Mouse (Mus musculus) midbrain, embryonic 12.5 days (tissue): ENCODE data around the gene Prss46. TPM values are rescaled to one million over a fixed set of nuclear protein-coding genes. Genes with fewer than 3 reads are reported as not detected.

ENCODE experiments used
- ATAC-seq: fragments of 200-750 bp; cut with Nextera tagmentation; 2 replicates; pipeline ENCODE4 v1.8.0; 2017; ENCODE audit warnings: low read depth, moderate TSS enrichment, moderate library complexity; ENCODE audit not compliant: low FRiP score
- H3K27ac ChIP-seq: fragments of 300-500 bp; sonication (generic); replicated peaks from 2 replicates; pipeline ENCODE4 v1.5.1; 2016; ENCODE audit warnings: mild to moderate bottlenecking
- H3K27me3 ChIP-seq: fragments of 300-500 bp; sonication (generic); 2 replicates; pipeline ENCODE4 v1.6.1; 2016; ENCODE audit warnings: mild to moderate bottlenecking
- H3K36me3 ChIP-seq: fragments of 300-500 bp; sonication (generic); 2 replicates; pipeline ENCODE4 v1.6.1; 2016
- H3K4me1 ChIP-seq: fragments of 300-500 bp; sonication (generic); 2 replicates; pipeline ENCODE4 v1.6.1; 2016
- H3K4me2 ChIP-seq: fragments of 300-500 bp; sonication (generic); replicated peaks from 2 replicates; pipeline ENCODE4 v1.6.1; 2016; ENCODE audit warnings: mild to moderate bottlenecking, moderate library complexity
- H3K4me3 ChIP-seq: fragments of 300-500 bp; sonication (generic); 2 replicates; pipeline ENCODE4 v1.5.1; 2016; ENCODE audit warnings: mild to moderate bottlenecking
- H3K9ac ChIP-seq: fragments of 300-500 bp; sonication (generic); replicated peaks from 2 replicates; pipeline ENCODE4 v1.6.1; 2016; ENCODE audit warnings: mild to moderate bottlenecking, moderate library complexity
- H3K9me3 ChIP-seq: fragments of 300-500 bp; sonication (generic); 2 replicates; pipeline ENCODE4 v1.6.1; 2016; ENCODE audit warnings: mild to moderate bottlenecking
- WGBS: fragments of 180-500 bp; shearing (Covaris S2); methylation state at CpG from one replicate; pipeline ENCODE4 v1.1.7; 2016; 5-methylcytosine and 5-hydroxymethylcytosine counted together
- polyA plus RNA-seq: library from polyadenylated mRNA; unstranded; fragments of >200 nt; fragmentation: Nextera tagmentation; extraction: Ambion mirVana; gene quantifications from 2 replicates; pipeline ENCODE4 v1.2.1, GENCODE M21; 2016

The Prss46 gene
- polyA plus RNA-seq, 1 experiment from 2014 or later: not detected

DNA sequence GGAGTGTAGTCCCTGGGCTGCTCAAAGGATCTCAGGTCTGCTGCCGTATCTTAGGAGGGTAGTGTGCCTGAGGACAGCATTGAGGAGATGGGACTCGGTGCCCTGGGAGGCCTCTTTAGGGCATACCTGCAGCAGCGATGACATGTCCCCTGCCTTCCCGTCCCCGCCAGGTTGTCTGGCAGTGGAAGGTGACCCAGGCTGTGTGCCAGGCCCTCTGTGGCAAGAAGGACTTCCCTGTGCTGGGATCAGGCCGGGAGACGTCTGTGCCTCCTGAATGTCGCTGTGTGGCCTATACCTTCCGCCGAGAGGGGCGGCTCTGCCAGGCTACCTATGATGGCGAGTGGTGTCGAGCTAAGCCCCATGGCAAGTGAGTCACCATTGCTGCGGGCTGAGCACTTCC is 44.6 kb downstream of the Prss46 start:
- no peak overlapping the region for H3K4me3 ChIP-seq
- H3K27ac ChIP-seq: no peak overlapping the region
- ATAC-seq: no peak
- 90% methylated on average over 14 of the region's 14 CpGs for WGBS
- H3K9ac ChIP-seq: no peak overlapping the region
- H3K9me3 ChIP-seq: no peaks in the 10 kb centered on the region
- H3K27me3 ChIP-seq: peaks cover 5% of the 10 kb centered on the region; the same call in 1 of the 2 replicates
- H3K36me3 ChIP-seq: no peaks in the 10 kb centered on the region
- no peak overlapping the region for H3K4me2 ChIP-seq
- 0 out of 2 replicates have a peak, but pooled peaks cover 5% of the 10 kb centered on the region for H3K4me1 ChIP-seq

DNA sequence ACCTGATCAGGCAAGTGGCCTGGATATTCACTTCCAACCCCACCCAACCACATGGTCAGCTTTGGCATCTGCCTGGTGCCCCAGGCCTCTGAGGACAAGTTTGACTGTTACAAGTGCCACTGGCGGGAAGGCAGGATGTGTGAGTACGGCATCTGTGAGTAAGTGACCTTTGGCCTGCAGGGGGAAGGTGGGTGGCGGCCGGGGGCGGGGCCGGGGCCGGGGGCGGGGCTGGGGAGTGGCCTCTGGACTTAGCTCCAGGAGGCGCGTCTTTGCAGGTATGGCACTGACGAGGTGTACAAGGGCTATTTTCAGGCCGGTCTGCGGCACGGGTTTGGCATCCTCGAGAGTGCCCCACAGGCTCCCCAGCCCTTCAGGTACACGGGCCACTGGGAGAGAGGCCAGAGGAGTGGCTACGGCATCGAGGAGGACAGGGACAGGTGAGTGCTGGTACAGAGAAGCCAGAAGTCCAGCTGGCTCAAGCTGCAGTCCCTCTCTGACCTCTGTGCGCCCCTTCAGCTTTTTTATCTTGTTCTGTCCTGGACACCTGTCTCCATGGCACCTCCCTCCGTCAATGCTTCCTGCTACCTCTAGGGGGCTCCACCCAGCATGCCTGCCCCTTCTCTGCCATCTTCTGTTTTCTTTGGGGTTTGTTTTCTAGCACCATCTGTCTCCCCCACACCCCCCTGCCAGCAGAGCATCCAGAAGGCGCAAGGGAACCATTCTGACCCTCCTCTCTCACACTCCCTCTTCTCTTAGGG is 45.9 kb downstream of the Prss46 start:
- no peak overlapping the region for H3K4me3 ChIP-seq
- no peak for ATAC-seq
- H3K9ac ChIP-seq: no peak overlapping the region
- no peak overlapping the region for H3K4me2 ChIP-seq
- H3K4me1 ChIP-seq: 0 out of 2 replicates have a peak, but pooled peaks cover 5% of the 10 kb centered on the region
- H3K9me3 ChIP-seq: no peaks in the 10 kb centered on the region
- peaks cover 6% of the 10 kb centered on the region for H3K27me3 ChIP-seq
- no peak overlapping the region for H3K27ac ChIP-seq
- no peaks in the 10 kb centered on the region for H3K36me3 ChIP-seq
- 17% methylated on average over 21 of the region's 21 CpGs for WGBS

GRCm38 (mm10) chr9:110891077-110891828 is 46.9 kb downstream of the Prss46 start:
- 80% methylated on average over 12 of the region's 12 CpGs for WGBS
- ATAC-seq: no peak
- H3K9ac ChIP-seq: no peak overlapping the region
- H3K4me1 ChIP-seq: 0 out of 2 replicates have a peak, but pooled peaks cover 5% of the 10 kb centered on the region
- H3K9me3 ChIP-seq: no peaks in the 10 kb centered on the region
- no peak overlapping the region for H3K4me2 ChIP-seq
- H3K27me3 ChIP-seq: peaks cover 14% of the 10 kb centered on the region
- H3K27ac ChIP-seq: no peak overlapping the region
- H3K36me3 ChIP-seq: no peaks in the 10 kb centered on the region
- no peak overlapping the region for H3K4me3 ChIP-seq

DNA sequence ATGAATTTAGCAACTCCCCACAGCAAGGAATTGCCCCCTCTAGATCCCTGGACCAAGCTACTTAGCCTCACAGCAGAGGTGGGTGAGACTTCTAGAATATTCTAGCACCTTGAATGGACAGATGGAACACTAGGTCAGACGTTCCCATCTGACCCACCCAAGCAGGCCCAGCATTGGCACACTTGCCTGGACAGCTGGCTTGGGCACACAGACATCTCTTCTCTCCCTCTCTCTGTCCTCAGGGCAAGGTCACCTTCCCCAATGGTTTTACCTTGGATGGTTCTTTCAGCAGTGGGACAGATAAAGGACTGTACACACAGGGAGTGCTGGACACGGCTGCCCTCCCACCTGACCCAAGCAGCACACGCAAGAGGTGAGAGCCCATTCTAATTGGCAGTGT is 48.2 kb downstream of the Prss46 start:
- Histone ChIP-seq H3K9me3 (no peaks in the 10 kb centered on the region), H3K4me1 (0 out of 2 replicates have a peak, but pooled peaks cover 5% of the 10 kb centered on the region), H3K4me3 (no peak overlapping the region), H3K4me2 (no peak overlapping the region), H3K36me3 (no peaks in the 10 kb centered on the region), H3K9ac (no peak overlapping the region), H3K27me3 (peaks cover 14% of the 10 kb centered on the region), H3K27ac (no peak overlapping the region)
- 83% methylated on average over 3 of the region's 3 CpGs for WGBS
- ATAC-seq: no peak

GRCm38 (mm10) chr9:110893429-110893828 is 49.1 kb downstream of the Prss46 start:
- no peak overlapping the region for H3K9ac ChIP-seq
- WGBS: 63% methylated on average over 10 of the region's 10 CpGs
- no peaks in the 10 kb centered on the region for H3K9me3 ChIP-seq
- no peak for ATAC-seq
- H3K4me2 ChIP-seq: no peak overlapping the region
- H3K27ac ChIP-seq: no peak overlapping the region
- H3K4me1 ChIP-seq: 0 out of 2 replicates have a peak, but pooled peaks cover 5% of the 10 kb centered on the region
- peaks cover 18% of the 10 kb centered on the region for H3K27me3 ChIP-seq
- H3K36me3 ChIP-seq: no peaks in the 10 kb centered on the region
- H3K4me3 ChIP-seq: no peak overlapping the region

GRCm38 (mm10) chr9:110895507-110895906 is 51.2 kb downstream of the Prss46 start:
- Histone ChIP-seq H3K27ac (no peak overlapping the region), H3K27me3 (peaks cover 18% of the 10 kb centered on the region), H3K9ac (no peak overlapping the region), H3K4me3 (no peak overlapping the region), H3K4me2 (no peak overlapping the region), H3K9me3 (no peaks in the 10 kb centered on the region), H3K36me3 (no peaks in the 10 kb centered on the region), H3K4me1 (no peaks in the 10 kb centered on the region)
- ATAC-seq: no peak
- 61% methylated on average over 5 of the region's 5 CpGs for WGBS

DNA sequence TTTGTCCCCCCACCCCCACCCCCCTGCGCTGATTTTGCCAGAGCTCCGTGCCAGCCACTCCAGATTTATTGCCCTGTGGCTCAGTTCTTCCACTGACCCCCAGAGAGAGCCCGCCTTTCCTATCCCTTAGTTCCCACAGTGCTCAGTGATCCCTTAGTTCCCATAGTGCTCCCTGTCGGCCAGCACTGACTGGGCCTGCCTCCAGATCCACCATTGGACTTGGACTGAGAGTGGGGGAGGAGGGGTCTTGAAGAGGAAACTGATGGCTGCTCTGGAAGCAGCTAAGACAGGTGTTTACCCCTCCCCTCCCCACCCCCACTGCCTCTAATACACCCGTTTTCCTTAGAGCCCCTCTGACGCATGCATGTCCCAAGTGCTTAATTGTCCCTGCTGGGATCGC is 51.7 kb downstream of the Prss46 start:
- Histone ChIP-seq H3K27ac (no peak overlapping the region), H3K27me3 (peaks cover 15% of the 10 kb centered on the region), H3K4me3 (no peak overlapping the region), H3K4me1 (no peaks in the 10 kb centered on the region), H3K36me3 (no peaks in the 10 kb centered on the region), H3K9me3 (no peaks in the 10 kb centered on the region), H3K9ac (no peak overlapping the region), H3K4me2 (peak overlapping the region; percentile 25)
- WGBS: 21% methylated on average over 7 of the region's 7 CpGs
- peak; percentile 28; the same call in 1 of the 2 replicates for ATAC-seq

DNA sequence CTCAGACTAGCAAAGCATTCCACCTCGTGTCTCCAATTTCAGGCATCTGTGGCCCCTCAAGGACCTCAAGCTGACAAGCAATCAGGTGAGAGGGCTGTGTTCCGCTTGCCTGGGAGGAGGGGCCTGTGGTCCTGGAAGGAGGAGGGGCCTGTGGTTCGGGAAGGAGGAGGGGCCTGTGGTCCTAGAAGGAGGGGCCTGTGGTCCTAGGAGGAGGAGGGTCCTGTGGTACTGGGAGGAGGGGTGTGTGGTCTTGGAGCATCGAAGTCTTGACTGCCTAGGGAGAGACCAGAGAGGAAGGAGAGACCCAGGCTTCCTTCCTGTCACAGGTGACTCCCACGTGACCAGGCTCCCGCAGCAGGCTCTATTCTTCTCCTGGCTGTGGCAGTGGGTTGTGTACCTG is 52.3 kb downstream of the Prss46 start:
- no peaks in the 10 kb centered on the region for H3K36me3 ChIP-seq
- no peak overlapping the region for H3K9ac ChIP-seq
- no peak overlapping the region for H3K27ac ChIP-seq
- WGBS: 10% methylated on average over 6 of the region's 6 CpGs
- no peaks in the 10 kb centered on the region for H3K4me1 ChIP-seq
- peak overlapping the region; percentile 25 for H3K4me2 ChIP-seq
- peak; percentile 35; the same call in 1 of the 2 replicates for ATAC-seq
- no peak overlapping the region for H3K4me3 ChIP-seq
- no peaks in the 10 kb centered on the region for H3K9me3 ChIP-seq
- H3K27me3 ChIP-seq: peaks cover 13% of the 10 kb centered on the region

DNA sequence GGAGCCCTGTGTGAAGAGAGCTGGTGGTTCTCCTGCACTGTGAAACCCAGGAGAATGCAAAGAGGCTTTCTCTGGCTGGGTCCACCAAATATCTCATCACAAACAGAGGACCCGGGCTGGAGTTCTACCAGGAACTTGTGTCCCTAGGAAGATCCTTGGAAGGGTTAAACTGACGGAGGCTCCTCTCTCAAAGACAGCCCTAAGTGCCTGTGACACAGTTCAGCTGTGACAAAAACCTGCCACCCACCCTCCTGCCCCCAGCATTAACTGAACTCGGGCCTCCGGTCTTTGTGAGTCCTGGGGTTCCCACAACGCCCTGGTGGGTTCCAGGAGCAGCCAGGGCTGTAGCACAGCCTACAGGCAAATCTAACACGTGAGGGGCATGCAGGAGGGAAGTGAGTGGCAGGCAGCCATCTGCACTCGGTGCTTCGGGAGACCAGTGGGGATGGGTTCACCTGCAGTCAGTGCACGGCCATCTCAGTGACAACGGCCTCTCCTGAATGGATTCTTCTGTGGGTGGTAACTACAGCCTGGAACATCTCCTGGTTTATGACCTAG is 55.2 kb downstream of the Prss46 start:
- no peaks in the 10 kb centered on the region for H3K9me3 ChIP-seq
- no peak for ATAC-seq
- no peak overlapping the region for H3K4me2 ChIP-seq

GRCm38 (mm10) chr9:110901204-110901603 is 56.9 kb downstream of the Prss46 start:
- WGBS: 95% methylated on average over 6 of the region's 6 CpGs
- Histone ChIP-seq H3K36me3 (no peaks in the 10 kb centered on the region), H3K4me1 (no peaks in the 10 kb centered on the region), H3K9ac (no peak overlapping the region), H3K4me3 (no peak overlapping the region), H3K9me3 (no peaks in the 10 kb centered on the region), H3K4me2 (no peak overlapping the region), H3K27me3 (peaks cover 4% of the 10 kb centered on the region), H3K27ac (no peak overlapping the region)
- ATAC-seq: no peak

More for the DNA sequence above, 55.2 kb downstream of the Prss46 start:
- H3K36me3 ChIP-seq: no peaks in the 10 kb centered on the region
- no peak overlapping the region for H3K27ac ChIP-seq
- peaks cover 13% of the 10 kb centered on the region for H3K27me3 ChIP-seq
- WGBS: 66% methylated on average over 10 of the region's 10 CpGs
- H3K9ac ChIP-seq: no peak overlapping the region
- H3K4me1 ChIP-seq: no peaks in the 10 kb centered on the region
- H3K4me3 ChIP-seq: no peak overlapping the region

DNA sequence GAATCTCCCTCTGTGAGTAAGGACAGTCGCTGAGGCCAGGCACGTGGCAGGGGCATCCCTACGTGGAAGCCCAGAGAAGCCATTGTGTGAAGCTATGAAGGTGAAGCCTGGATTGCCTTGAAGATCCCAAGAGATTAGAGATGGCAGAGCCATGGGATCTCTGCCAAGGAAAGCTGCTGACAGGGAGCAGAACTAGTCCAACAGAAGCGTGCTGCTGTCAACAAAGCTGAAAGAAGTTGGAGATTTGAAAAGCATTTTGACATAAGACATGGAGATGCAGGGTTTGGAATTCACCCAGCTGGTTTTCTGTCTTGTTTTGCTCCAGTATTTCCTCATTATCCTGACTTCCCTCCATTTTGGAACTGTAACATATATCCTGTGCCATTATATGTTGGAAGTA is 58.0 kb downstream of the Prss46 start:
- H3K4me2 ChIP-seq: no peak overlapping the region
- peaks cover 4% of the 10 kb centered on the region for H3K27me3 ChIP-seq
- 88% methylated on average over 4 of the region's 4 CpGs for WGBS

More for the DNA sequence above, 58.0 kb downstream of the Prss46 start:
- no peaks in the 10 kb centered on the region for H3K4me1 ChIP-seq
- H3K36me3 ChIP-seq: no peaks in the 10 kb centered on the region
- H3K4me3 ChIP-seq: no peak overlapping the region
- ATAC-seq: no peak
- no peaks in the 10 kb centered on the region for H3K9me3 ChIP-seq
- no peak overlapping the region for H3K27ac ChIP-seq
- H3K9ac ChIP-seq: no peak overlapping the region
